Mouse (Mus musculus) erythroblast, embryonic 14.5 days (primary cell): ENCODE measurements around the gene Ciart.

Experiments used
- GATA1 ChIP-seq: IDR thresholded peaks from 2 replicates; pipeline ENCODE4 v1.6.1; 2012; ENCODE audit warnings: low read length, inconsistent platforms, mixed read lengths
- TAL1 ChIP-seq: IDR thresholded peaks from 3 replicates; pipeline ENCODE4 v1.6.1; 2012; ENCODE audit warnings: low read length, inconsistent platforms, mixed read lengths

GRCm38 (mm10) chr3:95850611-95851010 lies 31.4 kb downstream of the Ciart start:
- TF ChIP-seq GATA1 (no peak), TAL1 (no peak)
